Mouse (Mus musculus) kidney, postnatal 10 days (tissue): ENCODE measurements around the gene Cox6a1.

Source experiments
- DNase-seq: peaks from one replicate; pipeline ENCODE4 v3.0.0; 2021; ENCODE audit warnings: mixed read lengths

Cox6a1 gene

DNA sequence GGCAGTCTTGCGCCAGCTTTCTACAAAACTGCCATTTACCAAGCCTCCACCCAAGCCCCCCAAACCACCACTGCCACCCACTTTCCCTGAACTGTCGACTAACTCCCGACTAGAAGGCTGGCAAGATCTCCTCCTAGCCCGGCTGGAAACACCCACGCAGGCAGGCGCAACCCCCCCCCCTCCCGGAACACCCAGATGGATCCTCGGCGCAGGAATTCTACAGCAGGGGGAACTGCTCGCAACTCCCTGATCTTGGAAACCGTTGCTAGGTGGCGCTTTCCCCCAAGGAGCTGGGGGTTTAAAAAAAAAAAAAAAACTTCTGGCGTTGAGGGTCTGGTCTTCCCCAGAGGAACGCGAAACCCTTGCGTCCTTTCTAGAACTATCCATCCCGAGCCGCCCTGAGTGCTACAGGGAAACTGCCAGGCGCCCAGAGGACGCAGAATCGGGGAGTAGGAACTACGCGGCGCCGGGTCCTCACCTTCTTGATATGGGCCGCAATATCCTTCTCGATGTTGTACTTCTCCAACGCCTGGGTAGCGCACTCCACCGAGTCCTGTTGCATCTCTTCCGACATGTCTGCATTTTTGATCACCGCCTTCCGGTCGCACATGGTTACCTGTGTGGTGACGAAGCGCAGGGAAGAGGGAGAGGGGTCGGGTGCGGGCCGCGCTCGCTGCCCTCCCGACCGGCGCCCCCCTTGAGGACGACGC is 48.6 kb downstream of the Cox6a1 start:
- peak; percentile 83 for DNase-seq

- no peak for DNase-seq
Measured at GRCm38 (mm10) chr5:115296347-115296746, 52.4 kb downstream of the Cox6a1 start.
